Mouse (Mus musculus) thymus, postnatal 0 days (tissue): ENCODE measurements around the gene Thumpd2. TPM values are rescaled to one million over a fixed set of nuclear protein-coding genes. Genes with fewer than 3 reads are reported as not detected.

ENCODE experiments used
- DNase-seq: peaks from one replicate; pipeline ENCODE4 v3.0.0-alpha.2; 2015; ENCODE audit warnings: low spot score
- polyA plus RNA-seq: library from polyadenylated mRNA; unstranded; fragments of >200 nt; fragmentation: Nextera tagmentation; extraction: Ambion mirVana; gene quantifications from 2 replicates; pipeline ENCODE4 v1.2.1, GENCODE M21; 2015

The Thumpd2 gene
- polyA plus RNA-seq, result 21.5 and 22.2 TPM in 2 replicates

GRCm38 (mm10) chr17:81064979-81065311, at the start of gene Thumpd2:
Thumpd2 (minus strand) TSS chr17:81065082.
- peak; percentile 95 for DNase-seq

DNA sequence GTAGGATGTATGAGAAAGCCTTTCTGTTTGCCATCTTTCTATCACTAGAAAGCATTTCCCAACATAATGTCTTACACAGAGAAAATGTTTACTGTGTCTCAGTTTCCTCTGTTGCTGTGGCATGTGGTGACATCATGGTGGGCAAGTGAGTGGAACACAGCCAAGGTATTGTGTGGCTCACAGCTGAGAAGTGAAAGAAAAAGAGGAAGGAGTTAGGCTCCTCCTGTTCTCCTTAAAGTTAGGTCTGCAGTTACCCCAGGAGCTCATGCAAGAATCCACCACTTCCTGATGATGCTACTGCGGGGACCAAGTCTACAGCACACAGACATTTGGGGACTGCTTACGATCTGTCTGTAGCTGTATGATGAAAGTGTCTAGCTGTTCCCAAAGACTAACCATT, 39.4 kb upstream of the Thumpd2 start:
- no peak for DNase-seq

GRCm38 (mm10) chr17:81102866-81103265, 38.0 kb upstream of the Thumpd2 start:
- DNase-seq, result no peak

DNA sequence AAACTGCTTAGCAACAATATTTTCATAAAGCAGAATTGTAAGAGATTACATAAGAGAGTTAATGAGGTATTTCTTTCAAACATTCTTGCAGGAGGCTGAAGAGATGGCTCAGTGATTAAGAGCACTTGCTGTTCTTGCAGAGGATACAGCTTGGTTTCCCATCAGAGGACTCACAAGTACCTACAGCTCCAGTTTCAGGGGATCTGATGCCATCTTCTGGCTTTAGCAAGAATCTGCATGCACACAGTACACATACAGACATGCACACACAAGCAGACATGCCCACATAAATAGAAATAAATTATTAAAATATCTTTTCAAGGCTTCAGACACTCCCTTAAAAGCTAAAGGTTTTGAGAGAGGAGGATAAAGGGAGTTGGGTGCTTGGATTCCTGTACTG, 33.6 kb upstream of the Thumpd2 start:
- DNase-seq, result no peak

DNA sequence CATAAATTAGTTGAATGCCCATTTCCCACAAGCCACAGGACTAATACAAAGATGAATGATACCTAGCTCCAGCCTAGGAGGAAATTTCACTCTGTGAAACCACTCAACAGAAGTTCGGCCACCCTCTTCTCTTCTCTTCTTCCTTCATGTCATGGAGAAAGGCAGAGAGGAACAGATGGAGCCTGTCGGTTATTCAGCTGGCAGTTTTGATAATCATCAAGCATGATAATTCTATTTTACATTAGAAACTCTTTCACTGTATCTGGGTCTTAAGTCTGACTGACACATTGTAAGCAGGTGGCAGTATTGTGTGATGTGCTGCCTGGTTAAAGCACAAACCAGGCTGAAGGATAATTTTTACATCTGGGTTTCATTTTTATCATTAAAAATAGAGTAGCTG, 31.6 kb upstream of the Thumpd2 start:
- DNase-seq, result no peak

GRCm38 (mm10) chr17:81092794-81093193, 27.9 kb upstream of the Thumpd2 start:
- DNase-seq, result no peak

DNA sequence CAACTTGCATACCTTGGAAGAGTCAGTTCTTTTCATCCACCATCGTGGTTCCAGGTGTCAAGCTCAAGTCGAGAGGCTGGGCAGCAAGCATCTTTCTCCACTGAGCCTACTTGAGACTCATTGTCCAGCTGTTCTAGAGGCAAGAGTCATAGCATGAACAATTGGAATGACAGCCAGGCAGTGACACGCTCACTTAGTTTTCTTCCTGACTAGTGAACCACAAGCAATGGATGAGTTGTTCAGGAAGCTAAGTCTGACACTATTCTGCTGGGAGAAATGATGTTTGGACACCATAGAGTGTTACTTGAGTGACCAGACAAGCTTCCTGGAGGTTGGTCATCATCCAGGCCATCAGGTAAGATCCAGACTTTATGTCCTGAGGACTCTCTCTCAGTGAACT, 24.0 kb upstream of the Thumpd2 start:
- no peak for DNase-seq

- no peak for DNase-seq
Observed at GRCm38 (mm10) chr17:81087735-81088134, 22.9 kb upstream of the Thumpd2 start.

DNA sequence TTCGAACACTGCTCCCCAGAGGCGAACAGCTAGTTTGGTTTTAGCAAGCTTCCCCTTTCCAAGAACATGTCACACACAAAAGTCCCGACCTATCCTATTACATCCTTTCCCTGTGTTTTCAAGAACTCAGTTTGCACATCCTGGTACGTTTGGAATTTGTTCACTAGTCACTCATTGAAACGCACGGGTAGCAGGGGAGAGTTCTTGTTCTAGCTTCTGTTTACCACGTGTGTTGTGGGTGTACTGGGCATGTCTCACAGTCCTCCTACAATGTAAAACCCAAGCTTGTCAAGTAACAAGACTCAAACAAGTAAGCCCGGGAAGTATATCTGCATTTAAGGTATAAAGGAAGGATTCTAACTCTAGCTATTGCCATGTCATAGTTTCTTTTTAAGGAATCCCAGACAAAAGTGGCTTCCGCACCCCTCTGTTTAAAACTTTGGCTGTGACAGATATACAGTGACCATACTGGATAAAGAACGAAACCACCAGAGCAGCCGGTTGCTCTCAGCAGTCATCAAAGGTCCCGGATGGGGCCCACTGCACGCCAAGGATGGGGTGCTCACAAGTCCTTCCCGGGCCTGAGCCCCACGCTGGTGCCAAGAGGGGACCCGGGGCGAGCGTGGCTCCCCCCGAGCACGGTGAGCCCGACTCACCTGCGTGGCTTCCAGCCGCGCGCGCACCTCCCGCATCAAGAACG, 453 bp downstream of the Thumpd2 start:
- DNase-seq, result no peak

GRCm38 (mm10) chr17:81063346-81063745, 1.5 kb downstream of the Thumpd2 start:
- DNase-seq, result peak; percentile 12

DNA sequence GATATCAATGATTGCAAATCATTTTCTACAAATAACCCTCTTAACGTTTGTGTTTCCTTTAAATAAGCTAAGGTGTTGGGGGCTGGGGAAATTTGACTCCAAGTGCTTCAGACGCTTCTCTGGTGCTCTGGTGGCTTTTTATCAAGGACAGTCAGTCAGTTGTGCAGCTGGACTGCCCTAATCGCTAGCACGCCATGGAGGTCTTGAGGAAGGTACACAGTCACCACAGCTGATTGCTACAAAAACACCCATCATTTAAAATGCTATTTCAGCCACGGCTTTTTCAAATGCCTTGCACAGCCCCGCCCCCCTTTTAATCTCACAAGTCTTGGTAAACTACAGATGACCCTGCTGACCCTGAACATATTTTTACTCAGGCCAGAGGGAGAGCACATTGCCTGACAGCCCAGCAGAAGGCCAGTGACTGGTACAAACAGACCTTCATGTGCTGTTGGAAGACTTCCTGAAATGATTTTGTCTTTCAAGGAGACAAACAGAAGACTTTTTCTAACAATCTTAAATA, 2.5 kb downstream of the Thumpd2 start:
- DNase-seq, result no peak

- no peak for DNase-seq
Observed at GRCm38 (mm10) chr17:81056796-81057381, 8.0 kb downstream of the Thumpd2 start.

- DNase-seq, result no peak
Observed at GRCm38 (mm10) chr17:81056035-81056434, 8.8 kb downstream of the Thumpd2 start.

- no peak for DNase-seq
Observed at GRCm38 (mm10) chr17:81055522-81055921, 9.4 kb downstream of the Thumpd2 start.

DNA sequence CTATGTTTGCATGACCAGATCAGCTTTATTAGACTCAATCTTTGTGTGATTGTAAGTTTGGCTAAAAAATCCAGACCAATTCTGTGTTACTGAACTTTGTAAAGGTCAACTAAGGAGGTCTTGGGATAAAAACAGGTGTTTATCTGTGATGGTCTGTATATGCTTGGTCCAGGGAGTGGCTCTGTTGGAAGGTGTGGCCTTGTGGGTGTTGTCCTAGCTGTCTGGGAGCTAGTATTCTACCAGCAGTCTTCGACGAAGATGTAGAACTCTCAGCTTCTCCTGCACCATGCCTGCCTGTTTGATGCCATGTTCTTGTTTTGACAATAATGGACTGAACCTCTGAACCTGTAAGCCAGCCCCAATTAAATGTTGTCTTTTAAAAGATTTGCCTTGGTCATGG, 11.6 kb downstream of the Thumpd2 start:
- DNase-seq, result no peak

GRCm38 (mm10) chr17:81047930-81048564, 16.8 kb downstream of the Thumpd2 start:
- DNase-seq, result no peak

DNA sequence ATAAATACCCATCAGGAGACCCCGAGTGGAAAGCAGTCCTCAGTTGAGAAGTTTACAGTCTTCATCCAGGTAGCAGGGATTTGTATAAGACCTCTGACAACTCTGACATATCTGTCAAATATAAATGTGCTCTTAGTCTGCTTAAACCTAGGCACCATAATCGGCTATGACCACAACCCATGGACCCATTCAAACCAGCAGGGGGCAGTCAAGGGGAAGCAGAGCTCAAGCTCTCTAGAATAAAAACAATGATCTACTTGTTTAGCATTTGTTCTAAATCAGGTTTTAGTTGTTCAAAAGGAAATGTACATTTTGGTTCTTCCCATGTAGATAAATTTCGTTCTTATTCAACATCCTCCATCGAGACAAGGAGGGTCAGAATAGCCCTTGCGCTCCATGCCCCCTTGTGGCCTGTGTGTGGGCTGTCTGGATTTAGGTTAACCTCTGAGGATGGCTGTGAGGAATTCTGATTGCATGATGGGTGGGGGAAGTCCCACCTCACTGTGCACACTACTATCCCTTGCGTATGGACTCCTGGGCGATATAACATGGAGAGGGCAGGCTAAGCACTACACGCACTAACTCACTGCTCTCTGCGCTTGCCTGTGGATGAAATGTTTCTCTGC, 19.2 kb downstream of the Thumpd2 start:
- peak; percentile 49 for DNase-seq

DNA sequence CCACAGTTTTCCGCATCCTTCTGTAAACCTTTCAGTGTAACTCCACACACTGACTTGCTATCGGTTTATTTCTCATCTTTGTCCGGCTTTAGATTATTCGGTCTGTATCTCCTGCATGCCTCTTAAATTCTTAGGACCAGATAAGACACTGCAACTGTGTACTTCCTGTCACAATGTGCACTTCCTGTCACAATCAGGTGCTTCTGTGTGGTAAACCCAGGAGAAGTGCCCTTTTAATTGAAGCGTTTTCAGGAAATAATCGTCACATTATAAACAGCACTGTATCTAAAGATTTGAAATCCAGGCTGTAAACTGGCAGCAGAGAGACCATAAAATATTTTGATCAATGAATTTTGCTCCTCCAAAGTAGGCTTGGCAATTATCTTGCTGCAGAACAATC, 19.8 kb downstream of the Thumpd2 start:
- peak; percentile 27 for DNase-seq

DNA sequence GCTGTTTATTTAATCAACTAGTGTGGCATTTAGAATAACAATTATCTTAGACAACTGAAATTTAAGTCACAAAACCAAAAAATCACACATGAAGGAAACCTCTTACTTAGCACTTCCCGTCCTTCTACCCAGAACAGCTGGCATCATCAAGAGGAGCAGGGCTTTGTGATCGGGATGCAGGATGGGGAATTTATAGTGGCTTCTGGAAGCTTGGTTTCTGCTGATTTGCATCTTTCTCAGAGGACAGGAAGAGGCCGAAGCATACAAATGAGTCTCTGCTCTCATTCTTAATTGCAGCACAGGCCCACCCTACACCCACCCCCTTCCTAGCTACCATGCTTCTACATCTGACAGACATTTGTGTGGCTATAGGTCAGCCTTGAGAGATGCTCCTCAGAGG, 20.5 kb downstream of the Thumpd2 start:
- no peak for DNase-seq

GRCm38 (mm10) chr17:81041662-81042061, 23.2 kb downstream of the Thumpd2 start:
- no peak for DNase-seq

GRCm38 (mm10) chr17:81038707-81039408, 26.0 kb downstream of the Thumpd2 start:
- no peak for DNase-seq

DNA sequence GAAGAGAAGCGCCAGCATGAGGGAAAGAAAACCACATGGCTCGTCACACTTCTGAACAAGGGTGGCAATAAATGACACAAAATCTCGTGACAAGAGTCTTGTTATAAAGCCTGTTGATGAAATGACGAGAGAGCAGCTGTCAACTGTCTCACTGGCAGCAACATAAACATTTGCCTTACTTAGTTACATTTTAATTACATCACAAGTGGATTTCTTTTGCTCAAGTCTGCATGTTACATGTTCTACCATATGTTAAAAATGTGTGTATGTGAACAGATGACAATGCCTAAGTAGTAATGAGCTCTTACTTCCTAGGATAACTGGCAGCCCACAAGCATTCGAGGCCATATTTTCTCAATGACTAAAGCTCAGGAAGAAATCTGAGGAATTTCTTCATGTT, 29.5 kb downstream of the Thumpd2 start:
- no peak for DNase-seq
